7 mouse cellular contexts compared by ENCODE assay signal in the genomic region with DNA sequence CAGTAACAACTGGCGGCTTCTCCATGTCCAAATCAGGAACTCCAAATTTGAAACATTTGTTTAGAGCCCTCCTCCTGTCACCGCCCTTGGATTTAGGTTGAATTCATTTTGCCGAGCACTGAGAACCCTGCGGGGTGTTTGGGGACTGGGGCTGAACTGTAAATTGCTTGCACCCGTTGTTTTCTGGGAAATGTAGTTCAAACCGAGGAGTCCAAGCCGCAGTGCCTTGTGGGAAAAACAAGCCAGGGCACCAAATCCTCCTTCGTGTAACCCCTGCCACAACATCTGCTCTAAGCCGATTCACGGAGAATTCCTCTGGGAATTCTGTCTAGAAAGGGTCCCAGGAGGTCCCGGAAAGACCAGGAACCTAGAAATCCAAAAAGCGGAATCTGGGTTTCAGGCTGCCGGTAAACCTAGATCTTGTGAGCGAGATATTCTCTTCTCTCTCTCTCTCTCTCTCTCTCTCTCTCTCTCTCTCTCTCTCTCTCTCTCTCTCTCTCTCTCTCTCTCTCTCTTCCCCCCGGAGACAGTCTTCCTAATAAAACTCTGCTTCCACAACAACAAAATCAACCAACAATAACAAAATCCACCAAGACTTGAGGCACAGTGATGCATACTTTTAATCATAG. TPM values are rescaled to one million over a fixed set of nuclear protein-coding genes. Genes with fewer than 3 reads are reported as not detected.
DNase-seq lines count a peak whose midpoint lies in the region; ATAC-seq and TF ChIP-seq lines count a peak whose summit lies in the region.

No protein-coding gene starts in this region.

- 1% methylated on average over 15 of the region's 15 CpGs for WGBS in embryonic facial prominence, embryonic 10.5 days
- under 1% methylated on average over 15 of the region's 15 CpGs for WGBS in intestine, postnatal 0 days
- 1% methylated on average over 15 of the region's 15 CpGs for WGBS in midbrain, embryonic 12.5 days

- no peaks in the 10 kb centered on the region for H3K27me3 ChIP-seq in embryonic facial prominence, embryonic 10.5 days (replicated peaks; ENCODE audit: low read depth, poor library complexity, severe bottlenecking)
- H3K27me3 ChIP-seq in intestine, postnatal 0 days (replicated peaks; ENCODE audit: control insufficient read depth, insufficient read depth, low read length): no peaks in the 10 kb centered on the region
- no peaks in the 10 kb centered on the region for H3K27me3 ChIP-seq in midbrain, embryonic 12.5 days

- intact Hi-C loops in left cerebral cortex, postnatal 4 days (cut with DNase I): no loop called here

- TF ChIP-seq CTCF in intestine, postnatal 0 days (IDR thresholded peaks at IDR 0.05; ENCODE audit: low read depth): no peak

- H3K9me3 ChIP-seq in embryonic facial prominence, embryonic 10.5 days: 0 out of 2 replicates have a peak, but pooled peaks cover 3% of the 10 kb centered on the region
- H3K9me3 ChIP-seq in intestine, postnatal 0 days (ENCODE audit: control insufficient read depth): no peaks in the 10 kb centered on the region
- no peaks in the 10 kb centered on the region for H3K9me3 ChIP-seq in midbrain, embryonic 12.5 days

- peaks cover 13% of the 10 kb centered on the region for H3K4me1 ChIP-seq in embryonic facial prominence, embryonic 10.5 days
- 0 out of 2 replicates have a peak, but pooled peaks cover 5% of the 10 kb centered on the region for H3K4me1 ChIP-seq in intestine, postnatal 0 days (replicated peaks; ENCODE audit: control insufficient read depth, insufficient read depth, low read length)
- peaks cover 13% of the 10 kb centered on the region for H3K4me1 ChIP-seq in midbrain, embryonic 12.5 days

- H3K9ac ChIP-seq in intestine, postnatal 0 days (ENCODE audit: low read depth, low read length): peak overlapping the region; percentile 31; the same call in 1 of the 2 replicates
- peak overlapping the region; percentile 59 for H3K9ac ChIP-seq in midbrain, embryonic 12.5 days (replicated peaks)

- DNase-seq in adrenal gland, postnatal 14 days: peak; percentile 84
- peak; percentile 79 for DNase-seq in embryonic facial prominence, embryonic 10.5 days (ENCODE audit: low spot score)
- DNase-seq in gonadal fat pad, adult 2 months (ENCODE audit: low read depth): peak; percentile 62
- peak; percentile 72 for DNase-seq in left cerebral cortex, postnatal 4 days
- peak; percentile 45 for DNase-seq in spleen, adult 12 weeks (ENCODE audit: low spot score)

- H3K27ac ChIP-seq in embryonic facial prominence, embryonic 10.5 days (replicated peaks): peak overlapping the region; percentile 83
- no peak overlapping the region; the same call in 1 of the 2 replicates for H3K27ac ChIP-seq in intestine, postnatal 0 days (ENCODE audit: low read depth, low read length)
- H3K27ac ChIP-seq in midbrain, embryonic 12.5 days (replicated peaks): peak overlapping the region; percentile 60

- peaks cover 19% of the 10 kb centered on the region for H3K36me3 ChIP-seq in embryonic facial prominence, embryonic 10.5 days (replicated peaks)
- H3K36me3 ChIP-seq in intestine, postnatal 0 days (ENCODE audit: control insufficient read depth, insufficient read depth): no peaks in the 10 kb centered on the region; the same call in 1 of the 2 replicates
- H3K36me3 ChIP-seq in midbrain, embryonic 12.5 days: peaks cover 6% of the 10 kb centered on the region

- peak overlapping the region; percentile 81 for H3K4me2 ChIP-seq in intestine, postnatal 0 days (replicated peaks; ENCODE audit: low read depth)
- H3K4me2 ChIP-seq in midbrain, embryonic 12.5 days (replicated peaks): peak overlapping the region; percentile 72

- peak overlapping the region; percentile 84 for H3K4me3 ChIP-seq in embryonic facial prominence, embryonic 10.5 days
- H3K4me3 ChIP-seq in intestine, postnatal 0 days (ENCODE audit: low read depth, low read length): peak overlapping the region; percentile 85
- H3K4me3 ChIP-seq in midbrain, embryonic 12.5 days: peak overlapping the region; percentile 65

- peak; percentile 34; the same call in 1 of the 2 replicates for ATAC-seq in intestine, postnatal 0 days
- peak; percentile 68 for ATAC-seq in midbrain, embryonic 12.5 days (ENCODE audit: low FRiP score, low read depth)

RNA-seq across cellular contexts. Expression of a gene that starts 1.2 kb away (rescaled TPM):
- total RNA-seq in adrenal gland, postnatal 14 days (2021): 14.6 and 15.4 TPM in 2 replicates
- 12.4 and 12.6 TPM in 2 replicates for polyA plus RNA-seq in embryonic facial prominence, embryonic 10.5 days (2016; fragmentation: Nextera tagmentation; extraction: Ambion mirVana)
- polyA plus RNA-seq in gonadal fat pad, adult 2 months (2012; rRNA removed): 4.9 and 5.2 TPM in 2 replicates
- 4.4 and 4.7 TPM in 2 replicates for polyA plus RNA-seq in intestine, postnatal 0 days (2015; fragmentation: Nextera tagmentation; extraction: Ambion mirVana)
- total RNA-seq in left cerebral cortex, postnatal 4 days (2021): 10 to 100 TPM; 19.8 to 21.5 TPM
- polyA plus RNA-seq in midbrain, embryonic 12.5 days (2016; fragmentation: Nextera tagmentation; extraction: Ambion mirVana): 18.1 and 18.4 TPM in 2 replicates

RNA-seq across cellular contexts. Expression of a gene that starts 16.6 kb away (rescaled TPM):
- total RNA-seq in adrenal gland, postnatal 14 days (2021): 3.6 and 4.1 TPM in 2 replicates
- 6.3 and 7.0 TPM in 2 replicates for polyA plus RNA-seq in embryonic facial prominence, embryonic 10.5 days (2016; fragmentation: Nextera tagmentation; extraction: Ambion mirVana)
- polyA plus RNA-seq in gonadal fat pad, adult 2 months (2012; rRNA removed): 1.5 and 1.9 TPM in 2 replicates
- 1.7 and 1.9 TPM in 2 replicates for polyA plus RNA-seq in intestine, postnatal 0 days (2015; fragmentation: Nextera tagmentation; extraction: Ambion mirVana)
- total RNA-seq in left cerebral cortex, postnatal 4 days (2021): 10 to 100 TPM; 12.0 to 13.1 TPM
- polyA plus RNA-seq in midbrain, embryonic 12.5 days (2016; fragmentation: Nextera tagmentation; extraction: Ambion mirVana): 11.5 and 11.8 TPM in 2 replicates

RNA-seq across cellular contexts. Expression of a gene that starts 40.3 kb away (rescaled TPM):
- not detected in 2 replicates for total RNA-seq in adrenal gland, postnatal 14 days (2021)
- polyA plus RNA-seq in embryonic facial prominence, embryonic 10.5 days (2016; fragmentation: Nextera tagmentation; extraction: Ambion mirVana): not detected in 2 replicates
- polyA plus RNA-seq in gonadal fat pad, adult 2 months (2012; rRNA removed): 0.55 and 1.2 TPM in 2 replicates
- not detected in 2 replicates for polyA plus RNA-seq in intestine, postnatal 0 days (2015; fragmentation: Nextera tagmentation; extraction: Ambion mirVana)
- total RNA-seq in left cerebral cortex, postnatal 4 days (2021): 1 to 10 TPM; 1.1 TPM
- polyA plus RNA-seq in midbrain, embryonic 12.5 days (2016; fragmentation: Nextera tagmentation; extraction: Ambion mirVana): 0.13 and 0.41 TPM in 2 replicates

RNA-seq across cellular contexts. Expression of a gene that starts 48.7 kb away (rescaled TPM):
- 13.3 and 14.1 TPM in 2 replicates for total RNA-seq in adrenal gland, postnatal 14 days (2021)
- polyA plus RNA-seq in embryonic facial prominence, embryonic 10.5 days (2016; fragmentation: Nextera tagmentation; extraction: Ambion mirVana): 15.9 and 16.4 TPM in 2 replicates
- polyA plus RNA-seq in gonadal fat pad, adult 2 months (2012; rRNA removed): 3.0 and 4.6 TPM in 2 replicates
- 4.1 and 4.3 TPM in 2 replicates for polyA plus RNA-seq in intestine, postnatal 0 days (2015; fragmentation: Nextera tagmentation; extraction: Ambion mirVana)
- total RNA-seq in left cerebral cortex, postnatal 4 days (2021): 10 to 100 TPM; 24.5 to 27.9 TPM
- 24.0 and 26.3 TPM in 2 replicates for polyA plus RNA-seq in midbrain, embryonic 12.5 days (2016; fragmentation: Nextera tagmentation; extraction: Ambion mirVana)
